Mouse (Mus musculus): ENCODE measurements around the gene Cish.

DNA sequence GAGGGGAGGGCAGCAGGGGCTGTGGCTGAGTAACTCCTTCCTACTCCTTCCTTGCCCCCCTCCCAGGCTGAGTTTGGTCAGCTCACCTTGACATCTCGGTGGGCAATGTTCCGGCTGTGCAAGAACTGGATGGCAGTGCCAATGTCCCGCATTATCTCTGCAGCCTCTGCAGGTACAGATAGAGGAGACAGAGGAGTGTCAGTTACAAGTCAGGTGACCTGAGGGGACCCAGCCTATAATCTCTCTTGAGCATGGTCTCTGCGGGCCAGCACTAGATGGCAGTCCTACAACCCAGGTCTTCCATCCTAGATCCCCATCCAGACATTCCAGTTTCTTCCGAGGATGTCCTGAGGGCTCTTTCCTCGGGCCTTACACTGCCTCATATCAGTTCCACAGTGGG lies 34.0 kb upstream of the Cish start:
- TF ChIP-seq CTCF (IDR thresholded peaks at IDR 0.05; ENCODE audit: control insufficient read depth, insufficient read depth, insufficient read length) (no peak), FOSL1 (IDR thresholded peaks at IDR 0.05; ENCODE audit: insufficient read depth, low read length, poor library complexity, severe bottlenecking) (no peak), MYOG (IDR thresholded peaks at IDR 0.05; ENCODE audit: control insufficient read depth, extremely low read depth, insufficient read length) (no peak), CEBPB (IDR thresholded peaks at IDR 0.05; ENCODE audit: low read depth) (no peak), MYOD1 (IDR thresholded peaks at IDR 0.05; ENCODE audit: control insufficient read depth, insufficient read length, low read depth) (no peak), USF1 (IDR thresholded peaks at IDR 0.05; ENCODE audit: low read depth) (no peak), MAX (IDR thresholded peaks at IDR 0.05) (no peak)
